Mouse (Mus musculus) sigmoid colon, adult 10 weeks (tissue): ENCODE measurements around the gene Itgb1. TPM values are rescaled to one million over a fixed set of nuclear protein-coding genes. Genes with fewer than 3 reads are reported as not detected.

Experiments used
- polyA plus RNA-seq: library from polyadenylated mRNA; stranded (reverse); fragments of 350-450 nt; fragmentation: Illumina TruSeq; extraction: RNeasy Lipid Tissue Mini Kit (QIAGEN cat#74804); gene quantifications from one replicate; pipeline ENCODE4 v1.2.3, GENCODE M21; 2014; ENCODE audit warnings: low read depth, low replicate concordance

Itgb1 gene
- polyA plus RNA-seq: 618 TPM

GRCm38 (mm10) chr8:128685507-128686428, at the start of gene Itgb1:
Gene Itgb1 (plus strand): TSS chr8:128685654.

Other genes with a start within 250 kb of the Itgb1 start
- not detected for gene Gm3952, start 113.0 kb downstream of the Itgb1 start, polyA plus RNA-seq